Mouse (Mus musculus): ENCODE data around the gene Abhd18. TPM values are rescaled to one million over a fixed set of nuclear protein-coding genes. Genes with fewer than 3 reads are reported as not detected.
"Not testable (repeated sequence)": the region's sequence is repeated elsewhere in the genome, so short reads cannot be mapped to it uniquely, and the experiment has no call there.

The Abhd18 gene
- 14.9 and 18.4 TPM in 2 replicates for polyA plus RNA-seq (2015; fragmentation: Nextera tagmentation; extraction: Ambion mirVana)

- Histone ChIP-seq H3K9ac (peak within 1 kb of the TSS; percentile 62), H3K4me3 (peak within 1 kb of the TSS; percentile 61), H3K4me2 (peak within 1 kb of the TSS; percentile 84), H3K27ac (peak within 1 kb of the TSS; percentile 79)
- not testable (repeated sequence) for H3K27me3 ChIP-seq; ATAC-seq (replicated peaks; ENCODE audit: insufficient number of reproducible peaks, insufficient read depth, low FRiP score, low read depth); H3K9me3 ChIP-seq (replicated peaks); H3K4me1 ChIP-seq (replicated peaks); H3K36me3 ChIP-seq
- 0% methylated on average over 2 of the region's 4 CpGs for WGBS
These were observed at the start of gene Abhd18 for GRCm38 (mm10) chr3:40846957-40847017. Gene Abhd18, plus strand, starts transcription at chr3:40846970.

- no peaks in the 10 kb centered on the region for H3K27me3 ChIP-seq
- no peak overlapping the region for H3K27ac ChIP-seq
- WGBS: 58% methylated on average over 1 of the region's 1 CpGs
- H3K9ac ChIP-seq: no peak overlapping the region
- no peak overlapping the region for H3K4me3 ChIP-seq
- no peak for ATAC-seq (replicated peaks; ENCODE audit: insufficient number of reproducible peaks, insufficient read depth, low FRiP score, low read depth)
- no peaks in the 10 kb centered on the region for H3K9me3 ChIP-seq (replicated peaks)
- H3K36me3 ChIP-seq: no peaks in the 10 kb centered on the region
- H3K4me1 ChIP-seq (replicated peaks): peaks cover 11% of the 10 kb centered on the region
- H3K4me2 ChIP-seq: no peak overlapping the region
These were observed 48.7 kb upstream of the Abhd18 start for GRCm38 (mm10) chr3:40798054-40798453.

- Histone ChIP-seq H3K4me3 (no peak overlapping the region), H3K27me3 (no peaks in the 10 kb centered on the region), H3K9ac (no peak overlapping the region), H3K27ac (no peak overlapping the region), H3K9me3 (replicated peaks) (no peaks in the 10 kb centered on the region), H3K4me1 (replicated peaks) (peaks cover 11% of the 10 kb centered on the region), H3K36me3 (no peaks in the 10 kb centered on the region), H3K4me2 (no peak overlapping the region)
- WGBS: 36% methylated on average over 7 of the region's 7 CpGs
- no peak for ATAC-seq (replicated peaks; ENCODE audit: insufficient number of reproducible peaks, insufficient read depth, low FRiP score, low read depth)
These were observed 48.3 kb upstream of the Abhd18 start for GRCm38 (mm10) chr3:40798500-40798899.

- peak within 1 kb of the TSS; percentile 90 for H3K9ac ChIP-seq
- H3K4me3 ChIP-seq: peak within 1 kb of the TSS; percentile 99
- no peaks in the 10 kb centered on the region for H3K27me3 ChIP-seq
- peaks cover 11% of the 10 kb centered on the region for H3K4me1 ChIP-seq (replicated peaks)
- no peaks in the 10 kb centered on the region for H3K9me3 ChIP-seq (replicated peaks)
- 2% methylated on average over 66 of the region's 66 CpGs for WGBS
- 0 out of 2 replicates have a peak, but pooled peaks cover 2% of the 10 kb centered on the region for H3K36me3 ChIP-seq
- ATAC-seq (replicated peaks; ENCODE audit: insufficient number of reproducible peaks, insufficient read depth, low FRiP score, low read depth): peak; percentile 98
- H3K27ac ChIP-seq: peak within 1 kb of the TSS; percentile 83
- peak within 1 kb of the TSS; percentile 96 for H3K4me2 ChIP-seq
These were observed 47.0 kb upstream of the Abhd18 start, which contains the start of gene Plk4 for GRCm38 (mm10) chr3:40799530-40800372. Gene Plk4, plus strand, starts transcription at chr3:40800019.

GRCm38 (mm10) chr3:40800373-40800823 is 46.4 kb upstream of the Abhd18 start:
- peaks cover 8% of the 10 kb centered on the region for H3K36me3 ChIP-seq
- H3K4me2 ChIP-seq: peak overlapping the region; percentile 96
- peak overlapping the region; percentile 83 for H3K27ac ChIP-seq
- H3K9ac ChIP-seq: peak overlapping the region; percentile 90
- H3K27me3 ChIP-seq: no peaks in the 10 kb centered on the region
- peaks cover 11% of the 10 kb centered on the region for H3K4me1 ChIP-seq (replicated peaks)
- peak; percentile 79 for ATAC-seq (replicated peaks; ENCODE audit: insufficient number of reproducible peaks, insufficient read depth, low FRiP score, low read depth)
- peak overlapping the region; percentile 99 for H3K4me3 ChIP-seq
- 0% methylated on average over 37 of the region's 37 CpGs for WGBS
- H3K9me3 ChIP-seq (replicated peaks): no peaks in the 10 kb centered on the region

- Histone ChIP-seq H3K9ac (no peak overlapping the region), H3K27ac (no peak overlapping the region), H3K4me1 (replicated peaks) (no peaks in the 10 kb centered on the region), H3K36me3 (peaks cover 41% of the 10 kb centered on the region), H3K27me3 (no peaks in the 10 kb centered on the region), H3K9me3 (replicated peaks) (no peaks in the 10 kb centered on the region), H3K4me2 (no peak overlapping the region), H3K4me3 (no peak overlapping the region)
- ATAC-seq (replicated peaks; ENCODE audit: insufficient number of reproducible peaks, insufficient read depth, low FRiP score, low read depth): no peak
- 62% methylated on average over 2 of the region's 2 CpGs for WGBS
These were observed 39.9 kb upstream of the Abhd18 start for GRCm38 (mm10) chr3:40806871-40807270.

- peaks cover 52% of the 10 kb centered on the region for H3K36me3 ChIP-seq
- H3K9me3 ChIP-seq (replicated peaks): no peaks in the 10 kb centered on the region
- no peak overlapping the region for H3K27ac ChIP-seq
- no peak for ATAC-seq (replicated peaks; ENCODE audit: insufficient number of reproducible peaks, insufficient read depth, low FRiP score, low read depth)
- no peaks in the 10 kb centered on the region for H3K4me1 ChIP-seq (replicated peaks)
- WGBS: 94% methylated on average over 10 of the region's 10 CpGs
- H3K27me3 ChIP-seq: no peaks in the 10 kb centered on the region
- H3K4me3 ChIP-seq: no peak overlapping the region
- no peak overlapping the region for H3K4me2 ChIP-seq
- no peak overlapping the region for H3K9ac ChIP-seq
These were observed 38.1 kb upstream of the Abhd18 start for GRCm38 (mm10) chr3:40808686-40809085.

- ATAC-seq (replicated peaks; ENCODE audit: insufficient number of reproducible peaks, insufficient read depth, low FRiP score, low read depth): no peak
- Histone ChIP-seq H3K4me1 (replicated peaks) (no peaks in the 10 kb centered on the region), H3K27ac (no peak overlapping the region), H3K27me3 (no peaks in the 10 kb centered on the region), H3K9me3 (replicated peaks) (no peaks in the 10 kb centered on the region), H3K4me3 (no peak overlapping the region), H3K4me2 (no peak overlapping the region), H3K36me3 (peaks cover 56% of the 10 kb centered on the region), H3K9ac (no peak overlapping the region)
- 87% methylated on average over 2 of the region's 2 CpGs for WGBS
These were observed 36.9 kb upstream of the Abhd18 start for GRCm38 (mm10) chr3:40809894-40810293.

GRCm38 (mm10) chr3:40813275-40813674 is 33.5 kb upstream of the Abhd18 start:
- Histone ChIP-seq H3K9ac (no peak overlapping the region), H3K36me3 (peaks cover 66% of the 10 kb centered on the region), H3K27ac (no peak overlapping the region), H3K4me2 (no peak overlapping the region), H3K4me1 (replicated peaks) (no peaks in the 10 kb centered on the region), H3K4me3 (no peak overlapping the region), H3K9me3 (replicated peaks) (no peaks in the 10 kb centered on the region), H3K27me3 (no peaks in the 10 kb centered on the region)
- no peak for ATAC-seq (replicated peaks; ENCODE audit: insufficient number of reproducible peaks, insufficient read depth, low FRiP score, low read depth)
- WGBS: 93% methylated on average over 2 of the region's 2 CpGs

- 65% methylated on average over 6 of the region's 6 CpGs for whole genome bisulfite sequencing
- not testable (repeated sequence) for H3K9ac ChIP-seq; ATAC-seq (replicated peaks; ENCODE audit: insufficient number of reproducible peaks, insufficient read depth, low FRiP score, low read depth); H3K27me3 ChIP-seq; H3K4me1 ChIP-seq (replicated peaks); H3K9me3 ChIP-seq (replicated peaks); H3K27ac ChIP-seq; H3K36me3 ChIP-seq
- Histone ChIP-seq H3K4me3 (peak overlapping the region; percentile 61; the same call in 1 of the 2 replicates), H3K4me2 (peak overlapping the region; percentile 65)
These were observed 1.2 kb upstream of the Abhd18 start for GRCm38 (mm10) chr3:40845521-40845920.

GRCm38 (mm10) chr3:40846473-40846956 is 255 bp upstream of the Abhd18 start, which contains the start of gene Mfsd8:
Gene Mfsd8, minus strand, starts transcription at chr3:40846886.
- not testable (repeated sequence) for H3K9me3 ChIP-seq (replicated peaks); H3K36me3 ChIP-seq; H3K4me1 ChIP-seq (replicated peaks); H3K27me3 ChIP-seq
- Histone ChIP-seq H3K4me3 (peak within 1 kb of the TSS; percentile 61), H3K9ac (peak within 1 kb of the TSS; percentile 62), H3K27ac (peak within 1 kb of the TSS; percentile 79), H3K4me2 (peak within 1 kb of the TSS; percentile 84)
- WGBS: under 1% methylated on average over 38 of the region's 39 CpGs
- ATAC-seq (replicated peaks; ENCODE audit: insufficient number of reproducible peaks, insufficient read depth, low FRiP score, low read depth): peak; percentile 99

- H3K9me3 ChIP-seq (replicated peaks); H3K27me3 ChIP-seq; H3K36me3 ChIP-seq; H3K4me1 ChIP-seq (replicated peaks): not testable (repeated sequence)
- peak overlapping the region; percentile 62 for H3K9ac ChIP-seq
- peak overlapping the region; percentile 61 for H3K4me3 ChIP-seq
- under 1% methylated on average over 16 of the region's 21 CpGs for WGBS
- ATAC-seq (replicated peaks; ENCODE audit: insufficient number of reproducible peaks, insufficient read depth, low FRiP score, low read depth): peak; percentile 56; the same call in 1 of the 2 replicates
- H3K27ac ChIP-seq: peak overlapping the region; percentile 74
- peak overlapping the region; percentile 84 for H3K4me2 ChIP-seq
These were observed 248 bp downstream of the Abhd18 start for GRCm38 (mm10) chr3:40847018-40847417.
